Mouse (Mus musculus) skeletal muscle tissue, adult 2 months (tissue): ENCODE results near the gene Eme2.

Source experiments
- DNase-seq: peaks from one replicate; pipeline ENCODE4 v3.0.0-alpha.2; 2012; ENCODE audit warnings: low read depth, low spot score

The Eme2 gene

DNA sequence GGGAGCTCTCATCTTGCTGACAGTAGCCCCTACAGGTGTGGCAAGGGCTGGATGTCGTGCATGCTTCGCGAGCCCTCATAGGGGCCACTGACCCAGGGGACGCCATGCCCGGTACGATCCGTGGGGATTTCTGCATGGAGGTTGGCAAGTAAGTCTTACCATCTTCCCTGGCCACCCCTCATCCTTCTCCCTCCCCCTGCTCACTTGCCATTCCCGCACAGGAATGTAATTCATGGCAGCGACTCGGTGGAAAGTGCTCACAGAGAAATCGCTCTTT, 2.0 kb upstream of the Eme2 start:
- DNase-seq, result no peak

DNA sequence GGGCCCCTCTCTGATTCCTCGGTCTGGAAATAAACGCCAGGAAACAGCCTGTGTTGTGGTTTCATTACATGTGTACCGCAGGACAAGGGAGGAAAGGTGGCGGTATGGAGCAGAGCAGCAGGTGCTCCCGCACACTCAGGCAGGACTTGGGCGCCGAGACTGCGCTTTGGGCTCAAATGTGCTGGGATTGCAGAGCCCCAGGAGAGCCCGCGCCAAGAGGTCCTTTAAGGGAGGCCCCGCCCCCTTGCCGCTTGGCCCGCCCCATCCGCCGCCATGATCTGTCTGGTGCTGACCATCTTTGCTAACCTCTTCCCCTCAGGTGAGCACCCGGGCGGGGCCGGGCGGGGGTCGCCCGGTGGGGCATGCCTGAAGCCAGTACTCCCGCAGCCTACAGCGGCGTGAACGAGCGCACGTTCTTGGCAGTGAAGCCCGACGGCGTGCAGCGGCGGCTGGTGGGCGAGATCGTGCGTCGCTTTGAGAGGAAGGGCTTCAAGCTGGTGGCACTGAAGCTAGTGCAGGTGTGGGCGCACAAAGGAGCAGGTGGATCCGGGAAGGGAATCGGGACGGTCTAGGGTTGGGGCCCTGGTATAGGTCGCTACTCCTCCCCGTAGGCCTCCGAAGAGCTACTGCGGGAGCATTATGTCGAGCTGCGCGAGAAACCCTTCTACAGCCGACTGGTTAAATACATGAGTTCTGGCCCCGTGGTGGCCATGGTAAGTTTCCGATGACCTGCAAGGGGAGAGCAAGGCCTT, 1.5 kb upstream of the Eme2 start, which contains the start of gene Nme3:
Gene Nme3, plus strand, starts transcription at position 260 of the 752 bp plus-strand sequence.
- DNase-seq, result no peak

DNA sequence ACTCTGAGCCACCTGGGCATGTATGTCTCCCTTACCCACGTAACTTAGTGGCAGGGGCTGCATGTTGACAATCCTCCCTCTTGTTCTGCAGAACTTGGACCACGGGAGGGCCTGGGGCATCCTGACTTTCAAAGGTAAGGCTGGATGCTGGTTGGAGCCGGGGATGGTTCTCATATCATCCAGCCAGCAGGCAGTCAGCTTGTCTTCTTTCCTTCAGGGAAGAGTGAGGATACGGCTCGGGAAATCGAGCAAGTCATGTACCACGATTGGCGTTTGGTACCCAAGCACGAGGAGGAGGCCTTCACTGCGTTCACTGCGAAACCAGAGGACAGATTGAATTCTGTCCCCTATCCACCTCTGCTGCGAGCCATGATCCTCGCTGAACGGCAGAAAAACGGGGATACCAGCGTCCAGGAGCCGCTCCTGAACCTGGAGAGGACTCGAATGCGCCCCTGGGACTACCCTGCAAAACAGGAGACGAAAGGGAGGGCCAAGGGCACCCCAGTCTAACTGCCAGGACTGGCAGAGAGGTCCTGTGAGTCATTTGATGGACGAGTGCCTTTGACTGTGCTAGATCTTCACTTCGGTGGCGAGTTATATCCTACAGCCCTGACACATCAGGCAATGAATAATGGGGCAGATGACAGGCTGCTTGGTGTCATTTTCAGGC, 819 bp upstream of the Eme2 start:
- DNase-seq, result no peak

DNA sequence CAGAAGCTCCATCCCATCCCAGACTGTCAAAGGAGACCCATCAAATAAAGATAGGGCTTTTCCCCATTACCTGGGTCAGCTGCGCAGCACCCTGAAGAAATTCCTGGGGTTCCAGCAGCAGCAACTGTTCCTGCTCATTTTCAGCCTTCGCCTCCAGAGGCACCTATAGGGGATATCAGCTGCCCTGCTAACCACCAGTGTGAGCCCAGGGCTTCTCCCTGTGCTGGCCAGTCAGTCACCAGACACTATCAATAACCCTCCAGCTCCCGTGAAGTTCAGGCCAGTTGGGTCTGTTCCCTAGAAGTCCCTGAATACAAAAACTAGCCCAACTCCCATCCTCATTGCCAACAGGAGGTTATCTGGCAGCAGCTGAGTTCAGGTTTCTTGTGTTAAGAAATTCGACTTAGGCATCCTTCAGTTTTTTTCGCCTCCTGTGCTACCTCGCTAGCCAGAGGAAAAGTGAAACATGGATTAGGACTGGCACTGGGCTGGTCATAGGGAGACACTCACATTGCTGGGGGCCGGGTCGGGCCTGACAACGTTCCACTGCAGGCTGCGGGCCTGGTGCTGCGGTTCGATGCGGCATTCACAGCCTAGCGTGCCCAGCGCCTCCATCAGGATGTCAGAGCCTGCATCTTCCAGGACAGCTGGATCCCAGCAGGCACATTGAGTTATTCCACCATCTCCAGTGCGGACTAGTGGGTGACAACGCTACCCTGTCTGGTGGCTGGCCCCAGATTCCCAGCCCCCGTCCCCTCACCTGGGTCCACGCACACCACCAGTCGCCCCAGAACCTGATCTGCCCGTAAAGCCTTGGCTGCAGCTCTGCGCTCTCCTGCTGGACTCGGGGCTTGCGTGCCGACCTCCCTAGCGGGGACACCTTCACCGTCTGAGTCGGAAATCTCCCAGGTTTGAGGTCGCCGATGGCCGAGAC, 559 bp downstream of the Eme2 start:
- DNase-seq, result no peak

DNA sequence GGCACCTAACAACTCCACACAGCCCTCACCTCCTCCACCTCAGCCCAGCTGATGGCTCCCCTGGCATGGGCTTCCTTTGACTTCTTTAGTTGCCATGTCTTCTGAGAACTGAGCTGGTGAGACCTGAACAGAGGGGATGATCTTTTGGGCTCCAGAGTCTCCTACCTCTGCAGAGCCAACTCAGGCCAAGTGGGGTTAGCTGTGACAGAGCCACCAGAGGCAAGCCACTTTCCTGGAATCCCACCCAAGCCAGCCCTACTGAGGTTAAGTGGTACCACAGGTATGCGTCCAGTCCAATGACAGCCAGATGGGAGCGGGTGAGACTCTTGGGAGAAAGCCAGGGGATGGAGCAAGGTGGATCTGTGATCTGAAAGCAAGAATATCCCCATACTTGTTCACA, 1.6 kb downstream of the Eme2 start:
- no peak for DNase-seq

DNA sequence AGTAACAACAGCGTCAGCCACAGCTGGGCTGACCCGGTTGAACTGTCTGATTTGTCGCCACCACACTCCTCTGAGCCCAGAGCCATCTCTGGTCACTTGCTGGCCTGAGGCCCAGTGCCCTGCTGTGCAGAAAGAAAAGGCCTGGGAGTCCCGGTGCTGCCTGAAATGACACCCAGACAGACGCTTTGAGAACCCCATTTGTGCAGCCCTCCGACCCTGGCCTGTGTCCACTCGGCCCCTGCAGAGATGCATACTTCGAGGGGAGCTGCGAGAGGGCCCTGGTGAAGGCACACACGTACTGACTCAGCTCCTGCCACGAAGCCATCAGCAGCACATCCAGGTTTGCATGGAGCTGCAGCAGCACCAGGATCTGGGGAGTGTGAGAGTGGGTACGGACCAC, 2.1 kb downstream of the Eme2 start:
- DNase-seq, result no peak

DNA sequence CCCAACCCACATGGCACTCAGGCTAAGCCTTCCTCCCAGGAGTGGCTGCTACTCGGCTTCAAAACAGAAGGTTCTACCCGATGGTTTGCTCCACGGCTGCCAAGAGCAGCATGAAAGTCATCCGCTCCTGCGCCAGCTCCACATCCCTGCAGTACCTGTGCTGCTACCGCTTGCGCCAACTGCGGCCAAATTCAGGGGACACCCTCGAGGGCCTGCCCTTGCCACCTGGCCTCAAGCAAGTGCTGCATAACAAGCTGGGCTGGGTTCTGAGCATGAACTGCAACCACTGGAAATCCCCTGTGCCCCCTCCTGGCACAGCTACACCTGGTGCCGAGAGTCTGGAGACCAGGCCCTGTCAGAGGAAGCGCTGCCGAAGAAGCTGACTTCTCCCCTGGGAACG, 3.6 kb downstream of the Eme2 start:
- DNase-seq, result no peak

DNA sequence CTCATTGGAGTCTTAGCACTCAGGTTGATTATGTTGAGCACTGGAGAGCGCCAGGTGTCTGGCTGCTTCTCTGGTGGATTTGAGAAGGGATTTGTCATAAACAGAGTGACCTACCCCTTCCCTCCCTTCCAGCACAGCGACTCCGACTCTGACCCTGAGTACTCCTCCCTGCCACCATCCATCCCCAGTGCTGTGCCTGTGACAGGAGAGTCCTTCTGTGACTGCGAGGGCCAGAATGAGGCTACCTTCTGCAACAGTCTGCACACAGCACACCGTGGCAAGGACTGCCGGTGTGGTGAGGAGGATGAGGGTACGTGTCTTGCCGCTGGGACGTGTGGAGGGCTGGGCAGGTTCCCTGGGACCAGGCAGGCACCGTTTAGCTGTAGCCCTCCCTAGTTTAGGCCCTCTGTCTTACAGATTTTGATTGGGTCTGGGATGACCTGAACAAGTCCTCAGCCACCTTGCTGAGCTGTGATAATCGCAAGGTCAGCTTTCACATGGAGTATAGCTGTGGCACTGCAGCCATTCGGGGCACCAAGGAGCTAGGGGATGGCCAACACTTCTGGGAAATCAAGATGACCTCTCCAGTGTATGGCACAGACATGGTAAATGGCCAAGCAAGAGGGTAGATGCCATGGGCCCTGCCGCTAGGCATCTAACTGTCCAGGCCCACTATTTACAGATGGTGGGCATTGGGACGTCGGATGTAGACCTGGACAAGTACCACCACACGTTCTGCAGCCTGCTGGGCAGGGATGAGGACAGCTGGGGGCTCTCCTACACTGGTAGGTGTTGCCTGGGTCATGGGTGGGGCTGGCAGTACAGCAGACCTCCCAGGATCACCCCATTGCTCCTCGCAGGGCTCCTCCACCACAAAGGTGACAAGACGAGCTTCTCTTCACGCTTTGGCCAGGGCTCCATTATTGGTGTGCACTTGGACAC, 4.5 kb downstream of the Eme2 start:
- DNase-seq, result no peak

DNA sequence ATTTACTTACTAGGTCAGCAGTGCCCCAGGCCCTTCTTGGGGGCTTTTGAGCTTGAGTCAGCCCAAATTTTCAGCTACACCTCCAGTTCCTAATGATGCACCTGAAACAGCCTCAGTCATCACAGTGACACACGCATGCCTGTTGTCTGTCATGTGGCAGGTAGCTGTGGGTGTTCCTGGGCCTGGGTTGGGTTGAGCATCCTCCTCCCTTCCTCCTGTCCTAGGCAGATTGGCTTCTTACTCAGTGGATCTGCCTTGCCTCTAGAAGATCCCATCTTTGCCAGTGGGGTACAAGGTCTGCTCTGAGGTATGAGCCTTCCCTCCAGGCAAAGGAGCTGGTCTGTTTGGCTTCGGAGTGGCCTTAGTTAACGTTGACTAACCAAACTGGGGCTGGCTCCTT, 6.0 kb downstream of the Eme2 start:
- DNase-seq, result no peak

DNA sequence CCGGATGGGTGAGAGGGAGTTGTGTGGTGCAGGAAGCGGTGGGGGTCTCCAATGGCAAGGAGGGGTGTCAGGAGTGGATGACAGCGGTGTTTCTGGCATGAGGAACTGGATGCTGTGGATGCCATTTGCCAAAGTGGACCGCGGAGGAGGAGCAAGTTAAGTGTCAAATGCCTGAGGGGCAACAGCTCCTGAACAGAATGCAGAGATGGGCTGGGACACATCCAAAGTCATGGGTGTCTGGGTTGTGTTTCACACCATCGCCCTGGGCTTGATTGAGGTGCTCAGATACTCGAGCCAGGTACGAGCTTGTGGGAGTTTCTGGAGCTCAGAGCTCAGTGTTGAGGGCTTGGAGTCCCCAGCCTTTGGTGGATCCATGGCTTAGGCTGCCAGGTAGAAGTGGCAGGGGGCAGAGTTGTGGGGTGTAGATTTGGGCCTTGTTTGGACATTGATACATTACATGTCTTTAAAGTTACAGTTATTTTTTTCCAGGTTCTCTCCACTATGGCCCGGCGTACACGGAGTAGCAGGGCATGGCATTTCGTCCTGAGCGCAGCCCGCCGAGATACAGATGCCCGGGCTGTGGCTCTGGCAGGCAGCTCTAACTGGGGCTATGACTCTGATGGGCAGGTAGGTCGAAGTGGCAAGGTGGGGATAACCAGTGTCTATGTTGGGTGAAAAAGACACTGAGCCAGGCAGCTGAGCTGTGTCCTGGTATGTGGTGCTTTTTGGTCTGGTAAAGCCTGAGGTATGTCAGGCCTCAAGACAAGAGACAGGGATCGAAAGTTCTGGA, 7.4 kb downstream of the Eme2 start:
- no peak for DNase-seq

DNA sequence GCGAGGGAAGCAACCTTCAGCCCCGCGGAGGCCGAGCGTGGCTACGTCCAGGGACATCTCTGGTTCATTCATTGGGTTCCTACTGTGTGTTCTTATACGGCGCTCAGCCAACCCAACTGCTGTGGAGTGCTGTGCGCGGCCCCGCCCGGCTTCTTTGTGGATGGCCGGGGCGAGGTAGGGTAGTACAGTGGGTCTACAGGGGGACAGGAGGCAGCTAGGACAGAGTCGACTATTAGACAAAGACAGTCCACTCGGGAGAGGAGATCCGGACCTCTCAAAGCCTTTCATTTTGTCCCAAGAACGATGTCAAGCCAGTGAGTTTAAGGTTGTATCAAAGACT, 8.0 kb downstream of the Eme2 start:
- no peak for DNase-seq

DNA sequence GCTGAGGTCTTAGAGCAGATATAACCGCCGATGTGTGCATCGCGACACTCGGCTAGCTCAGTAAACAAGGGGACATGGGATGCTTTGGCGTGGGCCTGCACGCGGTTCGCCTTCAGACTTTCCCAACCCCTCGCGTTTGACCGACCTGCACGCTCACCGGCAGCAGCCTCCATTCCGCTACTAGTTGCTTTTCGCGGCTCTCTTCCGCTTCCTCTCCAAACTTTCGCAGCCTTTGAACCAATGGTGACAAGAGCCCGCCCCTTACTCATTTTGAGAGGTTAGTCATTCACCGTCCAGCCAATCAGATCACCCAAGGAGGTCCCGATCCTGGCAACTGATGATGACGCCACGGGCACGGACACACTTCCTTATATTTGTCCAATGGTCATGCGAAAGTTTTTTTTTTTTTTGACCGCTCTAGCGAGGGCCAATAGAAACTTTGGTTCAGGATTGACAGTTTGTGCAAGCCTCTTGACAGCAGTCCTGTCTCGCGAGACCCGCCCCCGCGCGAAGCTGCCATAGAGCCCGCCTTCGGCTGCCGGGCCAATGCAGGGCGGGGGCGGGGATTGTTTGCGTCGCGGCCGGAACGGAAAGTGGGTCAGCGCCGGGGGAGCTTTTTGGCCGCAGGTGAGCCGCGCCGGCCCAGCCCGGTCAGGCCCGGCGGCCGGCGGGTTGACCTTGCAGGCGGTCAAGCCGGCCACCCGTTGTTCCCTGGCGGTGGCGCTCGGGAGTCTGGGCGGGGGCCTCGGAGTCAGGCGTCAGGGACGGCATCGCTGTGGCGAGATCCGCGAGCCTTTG, 8.6 kb downstream of the Eme2 start, which contains the start of the genes Nubp2 and Spsb3:
Gene Nubp2, minus strand, starts transcription at position 216 of the 798 bp plus-strand sequence.
Gene Spsb3, plus strand, starts transcription at position 510 of the 798 bp plus-strand sequence.
- DNase-seq, result peak; percentile 100

DNA sequence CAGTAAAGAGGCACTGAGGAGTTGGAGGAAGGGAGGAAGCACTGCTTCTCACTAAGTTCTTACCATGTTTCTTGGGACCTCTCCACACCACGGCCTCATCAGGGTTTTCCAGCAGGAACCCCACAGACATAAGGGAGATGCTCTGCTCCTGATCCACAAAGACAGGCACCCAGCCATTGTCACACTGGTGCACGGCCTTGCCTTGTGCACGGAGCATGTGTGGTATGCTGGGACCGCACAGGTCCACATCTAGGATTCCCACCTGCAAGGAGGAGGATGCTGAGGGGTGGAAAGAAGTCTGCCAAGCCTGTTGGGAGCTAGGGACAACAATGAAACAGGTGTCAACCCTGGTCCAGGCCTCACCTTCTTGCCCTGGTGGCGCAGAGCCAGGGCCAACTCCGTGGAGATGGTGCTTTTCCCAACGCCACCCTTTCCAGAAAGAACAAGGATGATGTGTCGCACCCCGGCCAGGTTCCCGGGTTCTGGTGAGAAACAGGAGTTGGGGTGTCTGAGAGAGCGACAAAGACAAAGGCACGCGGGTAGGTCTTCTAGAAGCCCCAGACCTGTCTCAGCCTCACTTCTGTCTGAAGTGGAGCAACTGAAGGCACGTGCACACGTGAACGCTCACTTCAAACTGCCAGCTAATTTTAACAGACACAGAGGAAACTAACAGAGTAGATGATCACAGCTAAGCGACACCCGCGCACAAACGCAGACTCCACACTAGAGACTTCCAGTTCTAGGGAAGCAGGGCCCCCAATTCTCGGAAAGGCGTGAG, 9.3 kb downstream of the Eme2 start:
- DNase-seq, result no peak

DNA sequence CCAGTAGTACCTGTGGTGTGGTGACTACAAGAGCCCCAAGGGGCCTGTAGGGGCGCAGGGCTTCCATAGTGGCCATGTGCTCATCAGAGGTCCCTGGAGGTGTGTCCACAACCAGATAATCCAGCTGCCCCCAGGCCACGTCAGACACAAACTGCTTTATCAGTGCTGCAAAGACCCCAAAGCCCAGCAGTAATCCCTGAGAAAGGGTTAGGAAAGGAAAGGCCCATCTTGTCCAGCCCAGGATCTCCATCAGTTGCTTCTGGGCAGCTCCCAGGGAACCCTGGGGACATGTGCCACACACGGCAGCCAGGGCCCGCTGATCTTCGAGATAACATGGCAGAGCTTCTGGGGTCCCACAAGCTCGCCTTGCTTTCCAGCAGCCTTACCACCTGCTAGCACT, 10.5 kb downstream of the Eme2 start:
- no peak for DNase-seq

DNA sequence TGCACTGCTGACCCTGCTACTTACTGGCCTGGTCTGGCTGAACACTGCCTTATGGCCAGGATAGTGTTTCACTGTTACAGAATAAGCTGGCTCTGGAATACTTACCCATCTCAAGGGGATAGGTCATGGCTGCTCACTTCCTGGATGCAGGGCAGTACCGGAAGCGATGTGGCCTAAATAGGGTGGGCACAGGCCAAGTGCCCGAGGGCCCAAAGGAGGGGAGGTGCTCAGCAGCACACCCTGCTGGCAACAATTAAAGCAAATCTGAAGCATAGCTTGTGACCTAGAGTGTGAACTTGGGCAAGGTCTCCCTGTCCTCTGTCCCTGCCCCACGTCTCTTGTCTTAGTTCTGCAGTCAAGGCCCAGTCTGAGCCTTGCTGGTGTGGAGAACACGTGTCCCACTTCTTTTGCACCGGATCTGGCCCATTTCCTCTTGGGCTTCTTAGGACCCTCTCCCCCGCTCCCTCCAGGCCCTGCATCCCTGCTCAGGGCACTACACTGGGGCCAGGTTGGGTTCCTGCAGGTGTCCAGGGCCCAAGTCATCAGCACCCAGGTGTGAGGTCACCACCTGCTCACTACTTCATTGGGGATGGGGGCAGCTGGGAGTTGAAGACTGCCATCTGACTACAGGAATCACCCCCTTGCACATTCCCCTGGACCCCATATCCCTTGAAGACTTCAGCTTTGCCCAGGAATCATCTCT, 13.0 kb downstream of the Eme2 start:
- no peak for DNase-seq

DNA sequence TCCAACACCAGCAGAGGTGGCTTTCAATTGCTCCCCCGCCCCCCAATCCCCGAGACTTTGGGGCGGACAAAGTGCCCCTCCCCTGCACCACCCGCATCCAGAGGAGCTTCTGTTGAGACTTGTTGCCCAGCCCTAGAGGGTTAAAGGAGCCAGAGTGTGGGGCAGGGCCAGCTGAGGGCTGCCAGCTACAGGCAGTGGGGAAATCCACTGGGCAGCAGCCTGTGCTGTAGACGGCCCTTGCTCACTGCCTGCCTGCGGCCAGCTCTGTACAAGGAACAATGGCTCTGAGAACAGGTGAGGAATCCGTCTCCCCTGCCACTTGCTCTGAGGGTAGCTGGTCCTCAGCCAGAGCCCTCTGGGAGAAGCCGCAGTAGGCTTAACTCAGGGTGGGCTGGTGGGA, 16.4 kb downstream of the Eme2 start:
- no peak for DNase-seq

DNA sequence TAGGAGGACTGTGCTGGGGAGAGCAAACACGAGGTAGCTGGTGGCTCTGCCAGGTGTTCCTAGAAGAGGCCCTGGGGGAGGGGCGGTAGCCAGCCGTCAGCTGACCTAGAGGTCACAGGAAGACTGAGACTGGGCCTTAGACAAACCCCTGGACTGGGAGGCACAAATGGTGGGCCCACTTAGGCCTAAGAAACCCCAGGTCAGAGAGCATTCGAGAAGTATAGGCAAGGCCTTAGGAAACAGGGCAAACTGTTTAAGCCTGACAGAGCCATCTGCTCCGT, 16.8 kb downstream of the Eme2 start:
- DNase-seq, result peak; percentile 86

DNA sequence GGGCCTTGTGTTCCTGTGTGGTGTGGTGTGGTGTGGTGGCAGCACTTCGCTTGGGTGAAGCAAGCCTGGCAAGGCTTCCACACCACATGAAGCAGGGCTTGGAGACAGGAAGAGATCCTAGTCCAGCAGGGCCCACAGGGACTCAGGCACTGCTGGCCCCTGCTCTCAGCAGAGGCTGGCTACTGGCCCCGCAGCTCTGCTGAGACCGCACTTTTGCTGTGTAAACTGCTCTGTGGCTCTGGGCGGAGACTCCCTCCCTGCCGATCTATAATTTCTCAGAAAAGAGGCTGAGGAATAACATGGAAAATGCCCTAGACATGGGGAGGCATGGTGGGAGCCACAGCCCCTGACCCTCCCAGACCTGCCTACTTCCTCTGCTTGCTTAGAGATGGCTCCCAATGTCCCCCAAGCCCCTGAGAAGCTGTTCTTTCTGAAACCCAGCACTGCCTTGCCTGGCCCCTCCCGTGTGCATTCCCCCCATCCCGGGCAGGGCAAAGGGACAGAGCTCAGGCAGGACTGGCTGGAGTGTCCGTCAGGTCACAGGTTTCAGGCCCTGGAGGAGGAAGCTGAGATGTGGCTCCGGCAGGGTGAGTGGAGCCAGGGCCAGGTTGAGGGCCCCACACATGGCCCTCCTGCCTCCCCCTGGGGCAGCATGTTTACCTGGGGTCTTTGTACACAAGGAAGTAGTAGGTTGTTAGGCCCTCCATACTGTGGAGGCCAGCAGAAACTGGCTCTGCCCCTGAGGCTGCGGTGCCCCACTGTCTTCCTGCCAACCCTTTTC, 17.4 kb downstream of the Eme2 start:
- peak; percentile 71 for DNase-seq
